Mouse (Mus musculus): ENCODE measurements around the gene Mapk8ip3.

Mapk8ip3 gene

GRCm38 (mm10) chr17:24885356-24886133 is 51.2 kb downstream of the Mapk8ip3 start:
- DNase-seq (ENCODE audit: low read depth): no peak

- DNase-seq (ENCODE audit: low read depth): no peak
These were observed 52.4 kb downstream of the Mapk8ip3 start for GRCm38 (mm10) chr17:24884391-24884790.

GRCm38 (mm10) chr17:24881738-24882440 is 54.9 kb downstream of the Mapk8ip3 start:
- DNase-seq (ENCODE audit: low read depth): peak; percentile 82

- DNase-seq (ENCODE audit: low read depth): no peak
These were observed 58.2 kb downstream of the Mapk8ip3 start for GRCm38 (mm10) chr17:24878531-24878930.

GRCm38 (mm10) chr17:24878117-24878397 is 58.7 kb downstream of the Mapk8ip3 start:
- no peak for DNase-seq (ENCODE audit: low read depth)

- DNase-seq (ENCODE audit: low read depth): no peak
These were observed 59.3 kb downstream of the Mapk8ip3 start for GRCm38 (mm10) chr17:24877336-24878116.

GRCm38 (mm10) chr17:24874989-24875388 is 61.8 kb downstream of the Mapk8ip3 start:
- DNase-seq (ENCODE audit: low read depth): no peak

- DNase-seq (ENCODE audit: low read depth): no peak
These were observed 62.4 kb downstream of the Mapk8ip3 start for GRCm38 (mm10) chr17:24874405-24874745.

- DNase-seq (ENCODE audit: low read depth): no peak
These were observed 62.9 kb downstream of the Mapk8ip3 start for GRCm38 (mm10) chr17:24873695-24874404.

GRCm38 (mm10) chr17:24867914-24868313 is 68.9 kb downstream of the Mapk8ip3 start:
- no peak for DNase-seq (ENCODE audit: low read depth)

- DNase-seq (ENCODE audit: low read depth): no peak
These were observed 71.0 kb downstream of the Mapk8ip3 start, which contains the start of gene Igfals for GRCm38 (mm10) chr17:24865776-24866175. TSS of gene Igfals (plus strand) at chr17:24865997.

GRCm38 (mm10) chr17:24861785-24862184 is 75.0 kb downstream of the Mapk8ip3 start:
- DNase-seq (ENCODE audit: low read depth): no peak

- no peak for DNase-seq (ENCODE audit: low read depth)
These were observed 76.7 kb downstream of the Mapk8ip3 start for GRCm38 (mm10) chr17:24860076-24860475.

- peak; percentile 71 for DNase-seq (ENCODE audit: low read depth)
These were observed 77.8 kb downstream of the Mapk8ip3 start for GRCm38 (mm10) chr17:24858967-24859366.

GRCm38 (mm10) chr17:24857831-24858470 is 78.8 kb downstream of the Mapk8ip3 start:
- no peak for DNase-seq (ENCODE audit: low read depth)

- no peak for DNase-seq (ENCODE audit: low read depth)
These were observed 80.2 kb downstream of the Mapk8ip3 start for GRCm38 (mm10) chr17:24856589-24856988.

GRCm38 (mm10) chr17:24855838-24856464 is 80.8 kb downstream of the Mapk8ip3 start:
- peak; percentile 25 for DNase-seq (ENCODE audit: low read depth)

- no peak for DNase-seq (ENCODE audit: low read depth)
These were observed 85.2 kb downstream of the Mapk8ip3 start for GRCm38 (mm10) chr17:24851381-24852125.

GRCm38 (mm10) chr17:24850773-24851127 is 86.0 kb downstream of the Mapk8ip3 start:
- DNase-seq (ENCODE audit: low read depth): no peak

GRCm38 (mm10) chr17:24850065-24850772 is 86.6 kb downstream of the Mapk8ip3 start, which contains the start of gene Fahd1:
TSS of gene Fahd1 (minus strand) at chr17:24850364.
- peak; percentile 99 for DNase-seq (ENCODE audit: low read depth)
